Mouse (Mus musculus): Measurements from ENCODE around the gene Fermt2.
A peak's percentile ranks its signal among the peaks of the same experiment; 100 is the strongest.

Gene Fermt2

GRCm38 (mm10) chr14:45462875-45463475 is 66.9 kb downstream of the Fermt2 start:
- DNase-seq = no peak

GRCm38 (mm10) chr14:45462374-45462773 is 67.5 kb downstream of the Fermt2 start:
- no peak for DNase-seq

GRCm38 (mm10) chr14:45461945-45462344 is 68.0 kb downstream of the Fermt2 start:
- no peak for DNase-seq

- DNase-seq = no peak
Observed at GRCm38 (mm10) chr14:45460491-45460890, 69.4 kb downstream of the Fermt2 start.

GRCm38 (mm10) chr14:45459877-45460276 is 70.0 kb downstream of the Fermt2 start:
- no peak for DNase-seq

GRCm38 (mm10) chr14:45457003-45457402 is 72.9 kb downstream of the Fermt2 start:
- no peak for DNase-seq

GRCm38 (mm10) chr14:45456502-45456846 is 73.4 kb downstream of the Fermt2 start:
- no peak for DNase-seq

GRCm38 (mm10) chr14:45455651-45456501 is 74.0 kb downstream of the Fermt2 start:
- no peak for DNase-seq

GRCm38 (mm10) chr14:45453538-45454233 is 76.2 kb downstream of the Fermt2 start:
- peak; percentile 55 for DNase-seq

- DNase-seq = peak; percentile 74
Observed at GRCm38 (mm10) chr14:45452861-45453512, 76.9 kb downstream of the Fermt2 start.

- peak; percentile 41 for DNase-seq
Observed at GRCm38 (mm10) chr14:45452148-45452547, 77.8 kb downstream of the Fermt2 start.

GRCm38 (mm10) chr14:45451090-45451489 is 78.8 kb downstream of the Fermt2 start:
- DNase-seq = no peak

- no peak for DNase-seq
Observed at GRCm38 (mm10) chr14:45446777-45447176, 83.1 kb downstream of the Fermt2 start.

- DNase-seq = no peak
Observed at GRCm38 (mm10) chr14:45445445-45445844, 84.5 kb downstream of the Fermt2 start.

- no peak for DNase-seq
Observed at GRCm38 (mm10) chr14:45444870-45445269, 85.0 kb downstream of the Fermt2 start.

- DNase-seq = no peak
Observed at GRCm38 (mm10) chr14:45442781-45443560, 86.9 kb downstream of the Fermt2 start.

- DNase-seq = no peak
Observed at GRCm38 (mm10) chr14:45441291-45441690, 88.6 kb downstream of the Fermt2 start.

- no peak for DNase-seq
Observed at GRCm38 (mm10) chr14:45439387-45439786, 90.5 kb downstream of the Fermt2 start.

GRCm38 (mm10) chr14:45438931-45439275 is 91.0 kb downstream of the Fermt2 start:
- DNase-seq = no peak

- DNase-seq = no peak
Observed at GRCm38 (mm10) chr14:45438250-45438930, 91.5 kb downstream of the Fermt2 start.

GRCm38 (mm10) chr14:45434220-45434619 is 95.7 kb downstream of the Fermt2 start:
- DNase-seq = no peak

GRCm38 (mm10) chr14:45432003-45432402 is 97.9 kb downstream of the Fermt2 start:
- no peak for DNase-seq

Measured in kidney, adult 18-20 months (tissue).